Mouse (Mus musculus) embryonic facial prominence, embryonic 12.5 days (tissue): Measurements from ENCODE around the gene Gm11568. TPM values are rescaled to one million over a fixed set of nuclear protein-coding genes. Genes with fewer than 3 reads are reported as not detected.
"Not testable (repeated sequence)": the region's sequence is repeated elsewhere in the genome, so short reads cannot be mapped to it uniquely, and the experiment has no call there.

ENCODE experiments used
- ATAC-seq: fragments of 200-750 bp; cut with Nextera tagmentation; 2 replicates; pipeline ENCODE4 v1.8.0; 2017; ENCODE audit not compliant: insufficient number of reproducible peaks, insufficient read depth, low FRiP score, low TSS enrichment
- H3K27ac ChIP-seq: fragments of 300-500 bp; sonication (generic); 2 replicates; pipeline ENCODE4 v1.5.1; 2016; ENCODE audit warnings: mild to moderate bottlenecking
- H3K27me3 ChIP-seq: fragments of 300-500 bp; sonication (generic); 2 replicates; pipeline ENCODE4 v1.6.1; 2016; ENCODE audit warnings: mild to moderate bottlenecking, moderate library complexity
- H3K36me3 ChIP-seq: fragments of 300-500 bp; sonication (generic); 2 replicates; pipeline ENCODE4 v1.6.1; 2016; ENCODE audit warnings: mild to moderate bottlenecking
- H3K4me1 ChIP-seq: fragments of 300-500 bp; sonication (generic); 2 replicates; pipeline ENCODE4 v1.6.1; 2016
- H3K4me2 ChIP-seq: fragments of 300-500 bp; sonication (generic); replicated peaks from 2 replicates; pipeline ENCODE4 v1.6.1; 2016; ENCODE audit warnings: mild to moderate bottlenecking, moderate library complexity
- H3K4me3 ChIP-seq: fragments of 300-500 bp; sonication (generic); 2 replicates; pipeline ENCODE4 v1.5.1; 2016; ENCODE audit warnings: mild to moderate bottlenecking
- H3K9ac ChIP-seq: fragments of 300-500 bp; sonication (generic); 2 replicates; pipeline ENCODE4 v1.6.1; 2016; ENCODE audit warnings: mild to moderate bottlenecking, moderate library complexity
- H3K9me3 ChIP-seq: fragments of 300-500 bp; sonication (generic); 2 replicates; pipeline ENCODE4 v1.6.1; 2016; ENCODE audit warnings: mild to moderate bottlenecking, moderate library complexity
- WGBS: fragments of 180-500 bp; shearing (Covaris S2); methylation state at CpG from one replicate; pipeline ENCODE4 v1.1.7; 2016; 5-methylcytosine and 5-hydroxymethylcytosine counted together
- polyA plus RNA-seq: library from polyadenylated mRNA; unstranded; fragments of >200 nt; fragmentation: Nextera tagmentation; extraction: Ambion mirVana; gene quantifications from 2 replicates; pipeline ENCODE4 v1.2.1, GENCODE M21; 2016

Gm11568 gene
- polyA plus RNA-seq, result not detected in 2 replicates

GRCm38 (mm10) chr11:99857617-99858016 lies at the start of gene Gm11568:
Gm11568 (plus strand) TSS chr11:99857917.
- no peaks in the 10 kb centered on the region for H3K9me3 ChIP-seq
- no peak within 1 kb of the TSS for H3K4me2 ChIP-seq
- no peak within 1 kb of the TSS for H3K4me3 ChIP-seq
- H3K27ac ChIP-seq, result no peak within 1 kb of the TSS
- 82% methylated on average over 2 of the region's 2 CpGs for WGBS
- H3K9ac ChIP-seq, result no peak within 1 kb of the TSS
- no peaks in the 10 kb centered on the region for H3K4me1 ChIP-seq
- no peaks in the 10 kb centered on the region for H3K27me3 ChIP-seq
- no peaks in the 10 kb centered on the region for H3K36me3 ChIP-seq
- no peak for ATAC-seq

- not testable (repeated sequence) for H3K9ac ChIP-seq, H3K27me3 ChIP-seq, H3K36me3 ChIP-seq, H3K4me1 ChIP-seq, H3K4me3 ChIP-seq, ATAC-seq, H3K4me2 ChIP-seq, H3K27ac ChIP-seq, H3K9me3 ChIP-seq
These were observed 47.9 kb upstream of the Gm11568 start, which contains the start of gene Krtap4-13 for GRCm38 (mm10) chr11:99809792-99810191. Krtap4-13 (minus strand) TSS chr11:99809892.

GRCm38 (mm10) chr11:99815566-99815965 lies 42.2 kb upstream of the Gm11568 start, which contains the start of gene Gm11564:
Gm11564 (minus strand) TSS chr11:99815666.
- H3K27me3 ChIP-seq, H3K9ac ChIP-seq, H3K4me2 ChIP-seq, H3K4me1 ChIP-seq, H3K36me3 ChIP-seq, H3K9me3 ChIP-seq, H3K4me3 ChIP-seq, H3K27ac ChIP-seq, ATAC-seq: not testable (repeated sequence)
- 84% methylated on average over 2 of the region's 2 CpGs for WGBS

- H3K27me3 ChIP-seq, result no peaks in the 10 kb centered on the region
- ATAC-seq, result no peak
- H3K9ac ChIP-seq, result no peak within 1 kb of the TSS
- H3K36me3 ChIP-seq, result no peaks in the 10 kb centered on the region
- H3K9me3 ChIP-seq, result no peaks in the 10 kb centered on the region; the same call in 1 of the 2 replicates
- H3K4me2 ChIP-seq, result no peak within 1 kb of the TSS
- WGBS, result 73% methylated on average over 1 of the region's 1 CpGs
- H3K27ac ChIP-seq, result no peak within 1 kb of the TSS
- H3K4me3 ChIP-seq, result no peak within 1 kb of the TSS
- H3K4me1 ChIP-seq, result no peaks in the 10 kb centered on the region
These were observed 19.8 kb upstream of the Gm11568 start, which contains the start of gene 2300003K06Rik for GRCm38 (mm10) chr11:99837966-99838365. 2300003K06Rik (minus strand) TSS chr11:99838066.

GRCm38 (mm10) chr11:99842185-99842584 lies 15.5 kb upstream of the Gm11568 start:
- Histone ChIP-seq H3K27ac (no peak overlapping the region), H3K4me2 (no peak overlapping the region), H3K9ac (no peak overlapping the region), H3K4me1 (no peaks in the 10 kb centered on the region), H3K36me3 (no peaks in the 10 kb centered on the region), H3K27me3 (no peaks in the 10 kb centered on the region), H3K4me3 (no peak overlapping the region), H3K9me3 (no peaks in the 10 kb centered on the region; the same call in 1 of the 2 replicates)
- ATAC-seq, result no peak
- 93% methylated on average over 1 of the region's 1 CpGs for WGBS

GRCm38 (mm10) chr11:99846746-99847145 lies 11.0 kb upstream of the Gm11568 start:
- Histone ChIP-seq H3K4me3 (no peak overlapping the region), H3K9me3 (no peaks in the 10 kb centered on the region), H3K4me1 (no peaks in the 10 kb centered on the region), H3K9ac (no peak overlapping the region), H3K36me3 (no peaks in the 10 kb centered on the region), H3K27me3 (no peaks in the 10 kb centered on the region), H3K27ac (no peak overlapping the region), H3K4me2 (no peak overlapping the region)
- ATAC-seq, result no peak
- WGBS, result 86% methylated on average over 2 of the region's 2 CpGs

GRCm38 (mm10) chr11:99851508-99851907 lies 6.2 kb upstream of the Gm11568 start, which contains the start of gene Krtap4-16:
Krtap4-16 (minus strand) TSS chr11:99851608.
- H3K27ac ChIP-seq, result no peak within 1 kb of the TSS
- ATAC-seq, result no peak
- no peaks in the 10 kb centered on the region for H3K27me3 ChIP-seq
- H3K36me3 ChIP-seq, result no peaks in the 10 kb centered on the region
- no peak within 1 kb of the TSS for H3K4me3 ChIP-seq
- H3K4me1 ChIP-seq, result no peaks in the 10 kb centered on the region
- H3K9ac ChIP-seq, result no peak within 1 kb of the TSS
- H3K9me3 ChIP-seq, result no peaks in the 10 kb centered on the region
- H3K4me2 ChIP-seq, result no peak within 1 kb of the TSS

GRCm38 (mm10) chr11:99854121-99854520 lies 3.6 kb upstream of the Gm11568 start:
- H3K27me3 ChIP-seq, result no peaks in the 10 kb centered on the region
- WGBS, result 57% methylated on average over 3 of the region's 3 CpGs
- no peaks in the 10 kb centered on the region for H3K36me3 ChIP-seq
- H3K9me3 ChIP-seq, result no peaks in the 10 kb centered on the region
- no peak overlapping the region for H3K4me2 ChIP-seq
- ATAC-seq, result no peak
- H3K9ac ChIP-seq, result no peak overlapping the region
- H3K4me1 ChIP-seq, result no peaks in the 10 kb centered on the region
- no peak overlapping the region for H3K27ac ChIP-seq
- H3K4me3 ChIP-seq, result no peak overlapping the region

GRCm38 (mm10) chr11:99858761-99859160 lies 1.0 kb downstream of the Gm11568 start:
- 74% methylated on average over 2 of the region's 2 CpGs for WGBS
- H3K4me3 ChIP-seq, result no peak overlapping the region
- H3K9ac ChIP-seq, result no peak overlapping the region
- H3K9me3 ChIP-seq, result no peaks in the 10 kb centered on the region
- no peaks in the 10 kb centered on the region for H3K4me1 ChIP-seq
- no peak for ATAC-seq
- no peak overlapping the region for H3K27ac ChIP-seq
- H3K36me3 ChIP-seq, result no peaks in the 10 kb centered on the region
- H3K4me2 ChIP-seq, result no peak overlapping the region
- no peaks in the 10 kb centered on the region for H3K27me3 ChIP-seq

GRCm38 (mm10) chr11:99864176-99864575 lies 6.5 kb downstream of the Gm11568 start, which contains the start of gene Gm11559:
Gm11559 (plus strand) TSS chr11:99864476.
- H3K9me3 ChIP-seq, ATAC-seq, H3K4me2 ChIP-seq, H3K27ac ChIP-seq, H3K9ac ChIP-seq, H3K27me3 ChIP-seq, H3K4me3 ChIP-seq, H3K4me1 ChIP-seq, H3K36me3 ChIP-seq: not testable (repeated sequence)
- WGBS, result 76% methylated on average over 1 of the region's 1 CpGs

GRCm38 (mm10) chr11:99873089-99873488 lies 15.4 kb downstream of the Gm11568 start, which contains the start of gene Krtap9-1:
Krtap9-1 (plus strand) TSS chr11:99873389.
- H3K9ac ChIP-seq, result not testable (repeated sequence)
- WGBS, result 57% methylated on average over 1 of the region's 1 CpGs

GRCm38 (mm10) chr11:99878887-99879286 lies 21.2 kb downstream of the Gm11568 start, which contains the start of gene Gm11567:
Gm11567 (plus strand) TSS chr11:99879187.
- H3K27me3 ChIP-seq, H3K4me3 ChIP-seq, H3K27ac ChIP-seq, H3K9me3 ChIP-seq, H3K4me1 ChIP-seq, ATAC-seq, H3K4me2 ChIP-seq, H3K9ac ChIP-seq, H3K36me3 ChIP-seq: not testable (repeated sequence)
- WGBS, result 60% methylated on average over 1 of the region's 1 CpGs

More at GRCm38 (mm10) chr11:99873089-99873488, 15.4 kb downstream of the Gm11568 start, which contains the start of gene Krtap9-1:
- H3K27ac ChIP-seq, H3K9me3 ChIP-seq, H3K36me3 ChIP-seq, H3K4me1 ChIP-seq, H3K4me3 ChIP-seq, ATAC-seq, H3K4me2 ChIP-seq, H3K27me3 ChIP-seq: not testable (repeated sequence)
